Mouse (Mus musculus): ENCODE results near the gene Serpina7.

DNA sequence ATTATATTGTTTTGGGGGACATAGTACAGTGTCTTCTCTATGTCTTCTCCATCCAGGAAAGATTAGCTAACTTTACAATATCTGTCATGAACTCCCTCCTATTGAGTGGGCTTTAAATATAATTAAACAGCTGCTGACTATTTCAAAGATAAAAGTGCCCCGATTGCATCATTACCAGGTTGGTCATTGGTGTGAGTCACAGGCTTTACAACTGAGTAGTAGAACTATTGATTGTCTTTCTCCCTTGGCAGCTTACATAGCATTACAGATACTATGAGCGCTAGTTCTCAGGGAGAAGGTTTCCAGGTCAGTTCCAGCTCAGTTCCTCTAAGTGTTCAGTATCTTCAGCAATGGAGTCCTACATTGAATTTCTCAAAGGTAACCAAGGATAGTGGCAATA is 6.5 kb downstream of the Serpina7 start:
- TF ChIP-seq POLR2A (IDR thresholded peaks at IDR 0.05; ENCODE audit: low read depth, low read length) (no peak), CTCF (conservative IDR thresholded peaks at IDR 0.05; ENCODE audit: insufficient read depth, insufficient read length, low read depth, low read length) (no peak)

Data from kidney, adult 2 months (tissue).